Mouse (Mus musculus): ENCODE results near the gene Nid1.
"Not testable (repeated sequence)": the region's sequence is repeated elsewhere in the genome, so short reads cannot be mapped to it uniquely, and the experiment has no call there.

The Nid1 gene

DNA sequence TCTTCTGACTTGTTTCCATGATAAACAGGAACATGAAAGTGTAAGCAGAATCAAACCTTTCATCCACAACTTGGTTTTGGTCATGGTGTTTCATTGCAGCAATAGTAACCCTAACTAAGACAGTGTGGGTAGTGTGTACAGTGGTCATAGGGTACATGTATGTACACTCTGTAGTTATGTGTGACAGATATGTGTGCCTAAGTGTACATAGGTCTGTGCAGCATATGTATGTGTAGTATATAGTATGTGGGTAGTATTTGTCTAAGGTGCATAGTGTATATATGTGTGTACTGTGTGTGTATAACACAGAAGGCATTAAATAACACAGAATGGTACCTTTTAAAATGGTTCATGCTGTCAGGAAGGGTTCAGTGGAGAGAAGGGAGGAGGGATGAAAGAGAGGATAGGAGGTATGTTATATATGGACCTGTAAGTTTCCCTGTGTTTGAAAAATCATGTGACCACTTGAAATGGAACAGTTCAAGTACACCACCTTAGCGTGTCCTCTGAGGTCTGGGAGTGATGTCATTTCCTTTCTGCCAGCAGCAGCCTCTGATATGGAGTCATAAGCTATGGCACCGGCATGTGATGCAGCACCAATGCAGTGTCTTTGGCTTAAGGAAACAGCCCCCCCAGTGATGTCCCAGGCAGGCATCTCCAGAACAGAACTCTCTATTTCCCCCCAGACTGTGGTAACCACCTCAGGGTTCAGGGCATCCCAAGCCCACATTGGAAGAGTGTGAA, 100.1 kb downstream of the Nid1 start:
- in situ Hi-C loops (cut with MboI, MseI), result no loop called here

DNA sequence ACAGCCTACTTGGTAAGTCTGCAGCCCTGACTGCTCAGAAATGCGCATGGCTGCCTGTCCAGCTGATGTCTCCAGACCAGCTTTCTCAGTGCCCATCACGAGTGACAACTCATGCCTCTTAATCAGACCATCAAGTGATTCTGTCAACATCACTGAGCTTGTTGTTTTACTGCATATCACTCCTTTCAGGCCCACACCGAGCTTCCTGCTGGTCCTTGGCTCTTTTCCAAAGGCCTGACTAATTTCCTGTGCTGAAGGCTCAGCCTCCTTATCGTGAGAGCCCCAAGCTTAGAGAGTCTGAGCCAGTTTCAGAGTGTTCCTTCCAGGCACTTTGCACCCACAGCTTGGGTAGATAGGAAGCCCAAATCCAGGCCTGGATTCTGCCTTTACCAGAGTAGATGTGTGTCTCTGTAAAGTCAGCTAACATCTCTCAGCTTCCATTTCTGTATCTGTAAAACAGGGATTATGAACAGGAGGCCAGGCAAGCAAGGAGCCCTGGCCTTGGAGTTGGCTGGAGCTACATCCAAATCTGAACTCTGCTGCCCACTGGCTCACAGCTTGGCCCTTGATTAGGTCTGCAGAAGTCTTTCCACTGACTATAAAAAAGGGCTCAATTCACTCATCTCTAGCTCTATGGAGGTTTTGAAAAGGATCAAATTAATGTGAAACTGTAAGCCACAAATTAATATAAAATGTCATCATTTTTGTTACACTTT, 101.4 kb downstream of the Nid1 start:
- in situ Hi-C loops (cut with MboI, MseI), result no loop called here

DNA sequence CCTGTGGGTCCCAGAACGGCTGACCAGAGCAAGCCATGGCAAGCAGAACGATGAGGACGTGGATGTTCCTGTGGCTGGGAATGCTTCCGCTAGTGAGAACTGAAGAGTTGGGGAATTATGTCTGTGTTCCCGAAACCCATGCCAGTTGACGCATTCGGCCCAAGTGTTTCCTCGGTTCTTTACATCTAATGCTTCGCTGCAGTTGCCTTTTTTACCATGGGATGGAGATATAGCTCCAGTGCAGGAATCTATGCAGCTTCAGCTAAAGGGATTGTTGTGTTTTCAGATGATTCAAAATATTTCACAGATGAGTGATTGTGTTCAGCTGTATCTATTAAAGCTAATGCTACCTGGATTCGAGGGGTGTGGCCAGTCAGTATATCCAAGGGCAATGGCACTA, 105.7 kb downstream of the Nid1 start:
- in situ Hi-C loops (cut with MboI, MseI), result not testable (repeated sequence)

DNA sequence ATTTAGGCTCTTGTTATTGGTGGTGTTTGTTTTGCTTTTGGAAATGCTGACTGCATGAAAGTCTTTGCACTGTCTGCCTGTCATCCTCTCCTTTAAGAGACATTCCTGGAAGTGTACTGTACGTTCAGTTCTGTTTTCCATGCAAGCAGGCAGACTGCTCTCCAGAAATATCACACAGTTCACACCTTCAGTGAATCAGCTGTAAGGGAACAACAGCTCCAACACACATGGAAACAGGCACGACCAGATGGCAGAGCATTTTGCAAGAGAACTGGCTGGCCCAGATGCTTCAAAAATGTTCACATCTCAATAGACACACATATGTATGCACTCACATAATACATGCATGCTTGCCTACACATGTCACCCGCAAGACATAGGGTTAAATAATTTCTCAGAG, 109.4 kb downstream of the Nid1 start:
- in situ Hi-C loops (cut with MboI, MseI), result no loop called here

DNA sequence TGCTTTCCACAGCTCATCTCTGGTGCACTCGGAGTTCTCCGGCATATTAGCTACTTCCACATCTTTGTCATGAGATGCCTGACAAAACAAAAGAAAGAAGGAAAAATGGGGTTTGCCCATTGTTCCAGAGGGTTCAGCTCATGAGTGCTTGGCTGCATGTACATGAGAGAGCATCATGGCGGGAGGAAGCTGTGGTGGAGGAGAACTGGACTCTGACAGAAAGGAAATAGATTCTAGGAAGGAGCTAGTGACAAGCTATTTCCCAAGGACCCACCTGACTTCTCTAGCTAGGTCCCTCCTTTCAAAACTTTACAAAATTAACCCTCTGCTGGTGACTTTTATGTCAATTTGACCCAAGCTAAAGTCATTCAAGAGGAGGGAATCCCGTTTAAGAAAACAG, 110.5 kb downstream of the Nid1 start:
- in situ Hi-C loops (cut with MboI, MseI), result no loop called here

DNA sequence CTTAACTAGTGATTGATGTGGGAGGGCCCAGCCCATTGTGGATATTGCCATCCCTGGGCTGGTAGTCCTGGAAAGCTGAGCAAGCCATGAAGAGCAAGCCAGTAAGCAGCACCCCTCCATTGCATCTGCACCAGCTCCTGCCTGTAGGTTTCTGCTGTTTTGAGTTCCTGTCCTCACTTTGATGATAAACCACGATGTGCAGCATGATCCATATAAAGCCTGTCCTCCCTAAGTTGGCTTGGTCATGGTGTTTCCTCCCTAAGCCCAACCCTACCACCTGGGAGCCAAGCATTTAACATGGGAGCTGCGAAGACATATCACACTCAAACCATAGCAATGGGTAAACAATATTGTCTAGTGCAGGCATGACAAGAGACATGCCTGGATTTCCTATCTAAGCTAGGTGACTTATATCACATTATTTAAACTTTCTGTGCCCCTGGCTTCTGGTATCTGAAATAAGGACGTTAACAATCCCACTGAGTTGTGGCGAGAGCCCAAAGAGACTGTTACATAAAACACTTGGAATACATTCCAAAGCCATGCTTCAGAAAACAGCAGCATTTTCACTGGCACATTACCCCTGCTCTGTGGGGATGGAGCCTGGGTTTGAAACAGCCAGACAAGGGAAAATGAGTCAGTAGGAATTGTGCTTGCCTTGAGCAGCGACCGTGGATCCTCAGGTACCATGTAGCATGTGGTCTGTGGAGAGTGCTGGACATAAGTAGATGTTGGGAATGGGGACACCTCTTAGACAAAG, 111.3 kb downstream of the Nid1 start:
- in situ Hi-C loops (cut with MboI, MseI), result no loop called here

DNA sequence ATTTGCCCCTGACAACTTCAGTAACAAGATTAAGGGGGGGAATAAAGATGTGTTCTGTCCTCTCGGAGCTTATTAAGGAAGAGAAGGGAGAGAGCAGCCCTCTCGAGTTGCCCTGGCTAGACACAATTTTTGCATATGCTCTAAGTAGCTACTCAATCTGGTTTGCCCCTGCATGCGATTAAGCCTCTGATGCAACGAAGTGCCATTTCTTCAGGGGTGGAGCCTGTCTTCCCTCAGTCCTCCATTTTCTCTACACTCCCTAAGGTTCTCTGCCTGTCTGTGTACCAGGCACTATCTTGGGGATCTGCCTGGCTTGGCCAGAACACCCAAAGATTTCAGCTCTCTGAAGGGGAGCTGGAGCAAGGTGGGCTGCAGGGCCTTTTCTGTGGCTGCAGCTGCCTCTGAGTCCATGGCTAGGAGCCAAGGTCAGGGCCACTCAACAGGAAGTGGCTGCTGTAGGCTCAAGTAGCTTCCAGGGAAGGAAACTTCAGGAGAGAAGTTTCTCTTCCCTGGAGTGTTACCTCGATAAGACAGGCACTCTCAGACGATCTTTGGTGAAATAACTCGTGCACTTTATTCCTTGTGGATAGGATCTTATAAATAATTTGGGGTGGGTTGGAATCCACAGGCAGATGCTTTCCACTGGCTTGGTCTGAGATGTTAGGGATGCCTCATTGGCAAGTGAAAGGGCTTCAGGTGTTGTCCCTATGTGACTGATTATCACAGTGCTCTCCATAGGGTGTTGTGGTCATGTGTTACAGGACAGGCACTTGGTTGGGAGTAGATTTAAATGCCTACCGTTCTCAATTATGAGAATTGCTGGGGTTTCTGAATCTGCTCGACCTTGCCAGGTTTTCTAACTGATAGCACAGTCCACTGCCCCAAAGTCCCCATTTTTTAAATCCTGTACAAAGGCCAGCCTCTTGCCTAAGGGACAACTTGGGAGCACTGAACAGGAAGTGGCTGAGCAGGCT, 112.6 kb downstream of the Nid1 start:
- in situ Hi-C loops (cut with MboI, MseI), result no loop called here

DNA sequence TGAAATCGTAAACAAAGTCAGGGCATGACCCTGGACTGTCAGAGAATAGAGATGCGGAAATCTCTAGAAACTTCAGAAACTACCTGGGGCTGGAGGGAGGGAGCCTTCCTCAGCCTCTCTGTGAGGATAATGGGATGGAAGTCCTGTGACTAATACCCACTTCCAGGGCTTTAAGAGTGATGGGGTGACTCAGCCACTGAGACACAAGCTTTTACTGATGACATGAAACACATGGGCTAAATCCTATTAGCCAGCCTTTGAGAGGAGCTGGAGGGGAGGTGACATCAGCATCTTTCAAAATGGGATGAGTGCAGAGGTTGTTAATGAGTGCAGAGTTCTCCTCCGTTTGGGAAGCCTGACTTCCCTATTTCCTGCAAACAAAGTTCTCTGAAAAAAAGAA, 114.7 kb downstream of the Nid1 start:
- in situ Hi-C loops (cut with MboI, MseI), result no loop called here

DNA sequence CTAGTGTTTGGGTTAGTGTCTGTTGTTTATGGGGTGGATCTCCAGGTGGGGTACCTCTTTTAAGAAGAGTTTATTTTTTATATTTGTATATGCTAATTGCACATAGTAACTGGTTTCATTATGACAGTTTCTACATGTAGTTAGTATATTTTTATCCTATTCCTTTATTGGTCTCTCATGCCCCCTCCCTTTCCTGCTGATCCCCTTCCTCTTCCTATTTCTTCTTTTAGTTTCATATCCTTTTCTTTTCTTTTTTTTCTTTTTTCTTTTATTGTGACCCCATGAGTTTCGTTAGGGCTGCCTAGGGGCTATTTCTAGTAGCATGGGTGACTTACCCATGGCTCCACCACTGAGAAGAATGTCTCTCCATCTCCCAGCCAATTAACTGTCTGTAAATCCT, 116.3 kb downstream of the Nid1 start:
- in situ Hi-C loops (cut with MboI, MseI), result no loop called here

DNA sequence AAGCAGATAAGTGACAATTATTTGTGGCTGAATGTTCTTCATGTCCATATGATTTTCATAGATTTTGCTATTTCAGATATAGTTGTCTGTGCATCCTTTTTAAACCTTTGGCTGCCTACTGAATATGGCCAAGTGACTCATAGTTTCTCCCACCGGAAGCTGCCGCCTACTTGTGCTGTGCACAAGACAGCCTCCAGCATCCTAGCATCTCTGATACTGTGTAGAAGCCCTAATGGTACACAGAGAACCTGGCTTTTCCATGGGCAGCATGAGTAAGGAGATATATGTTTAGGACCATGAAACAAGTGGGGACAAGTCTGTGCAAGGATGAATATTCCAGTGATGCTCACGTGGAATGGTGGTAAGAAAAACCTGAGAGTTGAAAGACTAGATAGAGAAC, 117.8 kb downstream of the Nid1 start:
- in situ Hi-C loops (cut with MboI, MseI), result no loop called here

DNA sequence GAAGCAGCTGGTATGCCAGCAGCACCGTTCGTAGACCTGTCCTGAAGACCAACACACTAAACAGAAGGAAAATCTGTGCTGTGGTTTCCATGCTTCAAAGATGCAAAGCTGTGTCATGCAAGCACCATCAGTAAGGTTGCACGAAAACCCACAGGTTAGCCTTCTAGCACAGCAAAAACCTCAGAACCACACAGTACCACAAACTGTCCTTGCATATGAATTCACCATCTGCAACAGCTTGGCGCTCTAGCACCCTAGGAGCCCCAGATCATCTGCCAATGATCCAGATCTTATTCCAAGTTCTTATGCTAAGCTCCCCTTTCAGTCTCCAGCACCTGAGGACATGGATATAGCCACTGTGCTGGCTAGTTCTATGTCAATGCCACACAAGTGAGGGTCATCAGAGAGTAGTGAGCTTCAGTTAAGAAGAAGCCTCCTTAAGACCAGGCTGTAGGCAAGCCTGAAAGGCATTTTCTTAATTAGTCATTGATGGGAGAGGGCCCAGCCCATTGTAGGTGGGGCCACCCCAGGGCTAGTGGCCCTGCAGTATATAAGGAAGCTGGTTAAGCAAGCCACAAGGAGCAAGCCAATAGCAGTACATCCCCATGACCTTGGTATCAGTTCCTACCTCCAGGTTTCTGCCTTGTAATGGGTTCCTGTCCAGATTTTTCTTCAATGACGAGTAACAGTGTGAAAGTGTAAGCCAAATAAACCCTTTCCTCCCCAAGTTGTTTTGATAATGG, 119.8 kb downstream of the Nid1 start:
- in situ Hi-C loops (cut with MboI, MseI), result no loop called here

DNA sequence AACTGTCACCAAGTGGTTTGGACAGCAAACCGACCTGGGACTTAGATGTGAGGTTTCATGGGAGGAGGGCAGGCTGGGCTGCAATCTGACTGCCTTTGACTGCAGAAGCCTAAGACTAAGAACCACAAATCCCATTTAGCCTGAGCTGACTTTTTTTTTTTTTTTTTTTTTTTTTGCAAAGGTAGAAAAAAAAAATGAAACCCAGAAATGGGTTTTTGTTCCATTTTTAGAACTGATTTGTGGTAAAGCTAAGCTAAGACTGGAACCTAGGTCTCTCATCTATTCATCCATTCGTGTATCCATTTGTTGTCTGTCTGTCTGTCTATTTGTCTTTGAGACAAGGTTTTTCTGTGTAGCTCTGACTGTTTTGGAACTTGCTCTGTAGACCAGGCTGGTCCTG, 120.9 kb downstream of the Nid1 start:
- in situ Hi-C loops (cut with MboI, MseI), result no loop called here

DNA sequence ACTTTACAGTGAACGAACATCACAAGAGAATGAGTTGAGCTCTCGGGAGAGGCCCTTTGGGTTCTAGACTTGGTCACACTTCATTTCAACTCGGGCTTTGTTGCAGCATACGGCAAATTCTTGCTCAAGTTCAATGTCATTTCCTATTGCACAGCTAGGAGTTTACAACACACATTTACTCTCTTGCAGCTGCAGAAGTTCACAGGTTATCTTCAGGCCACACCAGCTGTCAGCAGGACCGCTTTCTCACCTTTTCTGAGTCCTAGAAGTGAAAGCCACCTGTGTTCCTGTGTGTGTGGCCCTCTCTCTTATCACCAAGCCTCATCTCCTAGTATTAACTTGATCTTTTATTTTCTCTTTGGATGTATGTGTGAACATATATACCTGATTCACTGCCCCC, 121.5 kb downstream of the Nid1 start:
- in situ Hi-C loops (cut with MboI, MseI), result no loop called here

All from T-helper 1 cell (primary cell).